Mouse (Mus musculus): ENCODE measurements around the gene Syt13. TPM values are rescaled to one million over a fixed set of nuclear protein-coding genes. Genes with fewer than 3 reads are reported as not detected.
A peak's percentile ranks its signal among the peaks of the same experiment; 100 is the strongest.

Syt13 gene
- 6.2 TPM in 2 replicates for polyA plus RNA-seq (2015; fragmentation: Nextera tagmentation; extraction: Ambion mirVana)

GRCm38 (mm10) chr2:92914933-92915553, at the start of gene Syt13:
Syt13 (plus strand) TSS chr2:92915098.
- Histone ChIP-seq H3K4me2 (replicated peaks) (peak within 1 kb of the TSS; percentile 76), H3K27me3 (peaks cover 45% of the 10 kb centered on the region), H3K9me3 (replicated peaks) (no peaks in the 10 kb centered on the region), H3K4me3 (replicated peaks) (peak within 1 kb of the TSS; percentile 43), H3K4me1 (peaks cover 25% of the 10 kb centered on the region), H3K36me3 (no peaks in the 10 kb centered on the region), H3K27ac (replicated peaks) (no peak within 1 kb of the TSS), H3K9ac (0 out of 2 replicates have a peak within 1 kb of the TSS, but pooled peaks have one; percentile 23)
- WGBS, result under 1% methylated on average over 38 of the region's 38 CpGs
- ATAC-seq (ENCODE audit: insufficient number of reproducible peaks, low FRiP score, low TSS enrichment, low read depth), result peak; percentile 74; the same call in 1 of the 2 replicates

DNA sequence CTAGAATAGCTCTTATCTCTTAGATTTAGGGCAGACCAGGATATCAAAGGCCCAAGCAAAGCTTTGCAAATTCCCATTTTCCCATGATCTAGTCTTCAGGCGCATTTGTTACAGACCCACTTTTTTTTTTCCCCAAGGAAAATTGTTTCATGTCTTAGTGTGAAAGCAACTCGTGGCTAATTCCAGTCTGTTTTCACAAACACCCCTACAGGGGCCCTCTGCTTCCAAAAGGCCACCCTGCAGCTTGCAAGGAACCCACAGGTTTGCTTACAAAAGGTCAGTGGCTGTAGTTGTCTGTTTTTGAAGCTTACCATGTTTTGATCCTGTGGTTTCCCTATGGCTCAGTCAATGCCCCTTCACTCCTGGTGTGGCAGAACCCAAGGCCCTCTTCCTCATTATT, 48.3 kb upstream of the Syt13 start:
- no peaks in the 10 kb centered on the region for H3K36me3 ChIP-seq
- no peak for ATAC-seq (ENCODE audit: insufficient number of reproducible peaks, low FRiP score, low TSS enrichment, low read depth)
- H3K27ac ChIP-seq (replicated peaks), result no peak overlapping the region
- no peaks in the 10 kb centered on the region for H3K4me1 ChIP-seq
- WGBS, result 14% methylated on average over 2 of the region's 2 CpGs
- H3K9ac ChIP-seq, result no peak overlapping the region
- H3K4me2 ChIP-seq (replicated peaks), result no peak overlapping the region
- H3K9me3 ChIP-seq (replicated peaks), result no peaks in the 10 kb centered on the region
- H3K27me3 ChIP-seq, result no peaks in the 10 kb centered on the region
- no peak overlapping the region for H3K4me3 ChIP-seq (replicated peaks)

DNA sequence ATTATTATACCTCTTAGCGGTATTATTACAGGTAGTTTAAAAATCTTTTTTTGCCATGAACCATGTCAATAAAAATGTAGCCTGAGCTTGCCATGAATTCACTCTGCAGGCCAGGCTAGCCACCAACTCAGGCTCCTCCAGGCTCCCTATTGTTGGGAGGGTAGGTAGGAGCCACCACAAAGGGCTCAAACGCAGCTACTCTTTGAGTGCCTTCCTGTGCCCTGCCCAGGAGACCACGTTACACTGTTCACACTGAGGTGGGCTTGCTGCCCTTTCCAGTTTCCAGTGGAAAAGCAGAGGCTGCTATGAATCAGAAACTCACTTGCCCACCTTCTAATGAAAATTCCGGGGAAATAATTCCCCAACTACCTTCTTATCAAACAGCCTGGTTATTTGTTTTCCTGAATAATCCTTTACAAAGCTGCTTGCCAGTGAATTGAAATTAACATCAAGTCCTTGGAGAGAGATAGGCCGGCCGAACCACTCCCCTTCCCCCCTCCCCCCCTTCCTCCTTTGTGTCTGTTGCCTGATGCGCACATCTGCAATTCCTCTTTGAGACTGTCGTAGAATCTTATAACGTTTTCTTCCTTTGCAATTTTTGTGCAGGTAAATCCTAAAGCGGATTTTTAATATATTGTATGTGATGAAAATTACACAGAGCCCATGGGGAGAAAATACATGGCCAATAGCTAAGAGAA, 44.6 kb upstream of the Syt13 start:
- H3K4me3 ChIP-seq (replicated peaks), result no peak overlapping the region
- no peaks in the 10 kb centered on the region for H3K36me3 ChIP-seq
- ATAC-seq (ENCODE audit: insufficient number of reproducible peaks, low FRiP score, low TSS enrichment, low read depth), result no peak
- no peaks in the 10 kb centered on the region for H3K27me3 ChIP-seq
- no peak overlapping the region for H3K4me2 ChIP-seq (replicated peaks)
- H3K27ac ChIP-seq (replicated peaks), result no peak overlapping the region
- WGBS, result 17% methylated on average over 10 of the region's 10 CpGs
- H3K9me3 ChIP-seq (replicated peaks), result no peaks in the 10 kb centered on the region
- H3K9ac ChIP-seq, result no peak overlapping the region
- H3K4me1 ChIP-seq, result no peaks in the 10 kb centered on the region

DNA sequence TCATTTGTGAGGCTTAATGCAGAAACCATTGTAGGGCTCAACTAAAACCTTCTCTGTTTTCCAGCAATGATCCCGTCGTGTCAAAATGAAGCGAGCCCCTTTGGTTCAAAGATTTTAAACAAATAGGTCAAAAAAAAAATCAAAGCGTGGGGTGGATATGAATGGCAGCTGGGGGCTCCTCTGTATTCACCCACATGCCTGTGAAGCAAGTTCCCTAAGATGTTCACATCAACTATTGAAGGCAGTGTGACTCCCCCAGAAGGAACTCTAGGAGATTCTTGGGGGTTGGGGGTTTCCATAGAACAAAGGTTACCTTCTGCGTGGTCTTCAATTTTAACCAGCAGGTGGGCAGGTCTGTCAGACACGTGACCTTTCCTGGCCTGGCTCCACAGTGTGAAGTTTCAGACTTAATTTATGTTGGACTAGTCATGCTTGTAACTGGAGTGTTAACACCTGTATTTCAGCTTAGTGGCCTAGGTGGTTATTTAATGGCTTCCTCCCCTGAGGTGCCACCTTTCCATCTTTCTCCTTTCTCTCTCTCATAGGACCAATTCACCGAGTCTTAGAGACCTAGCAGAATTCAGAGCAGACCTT, 43.7 kb upstream of the Syt13 start:
- Histone ChIP-seq H3K36me3 (no peaks in the 10 kb centered on the region), H3K27me3 (no peaks in the 10 kb centered on the region), H3K27ac (replicated peaks) (no peak overlapping the region), H3K4me2 (replicated peaks) (no peak overlapping the region), H3K4me3 (replicated peaks) (no peak overlapping the region), H3K9ac (no peak overlapping the region), H3K9me3 (replicated peaks) (no peaks in the 10 kb centered on the region), H3K4me1 (no peaks in the 10 kb centered on the region)
- ATAC-seq (ENCODE audit: insufficient number of reproducible peaks, low FRiP score, low TSS enrichment, low read depth), result no peak
- 26% methylated on average over 7 of the region's 7 CpGs for WGBS

GRCm38 (mm10) chr2:92872652-92873051, 42.2 kb upstream of the Syt13 start:
- no peaks in the 10 kb centered on the region for H3K9me3 ChIP-seq (replicated peaks)
- no peaks in the 10 kb centered on the region for H3K4me1 ChIP-seq
- no peak overlapping the region for H3K4me3 ChIP-seq (replicated peaks)
- 75% methylated on average over 4 of the region's 4 CpGs for WGBS
- H3K9ac ChIP-seq, result no peak overlapping the region
- H3K27me3 ChIP-seq, result no peaks in the 10 kb centered on the region
- peak; percentile 52; the same call in 1 of the 2 replicates for ATAC-seq (ENCODE audit: insufficient number of reproducible peaks, low FRiP score, low TSS enrichment, low read depth)
- H3K36me3 ChIP-seq, result no peaks in the 10 kb centered on the region
- no peak overlapping the region for H3K27ac ChIP-seq (replicated peaks)
- no peak overlapping the region for H3K4me2 ChIP-seq (replicated peaks)

DNA sequence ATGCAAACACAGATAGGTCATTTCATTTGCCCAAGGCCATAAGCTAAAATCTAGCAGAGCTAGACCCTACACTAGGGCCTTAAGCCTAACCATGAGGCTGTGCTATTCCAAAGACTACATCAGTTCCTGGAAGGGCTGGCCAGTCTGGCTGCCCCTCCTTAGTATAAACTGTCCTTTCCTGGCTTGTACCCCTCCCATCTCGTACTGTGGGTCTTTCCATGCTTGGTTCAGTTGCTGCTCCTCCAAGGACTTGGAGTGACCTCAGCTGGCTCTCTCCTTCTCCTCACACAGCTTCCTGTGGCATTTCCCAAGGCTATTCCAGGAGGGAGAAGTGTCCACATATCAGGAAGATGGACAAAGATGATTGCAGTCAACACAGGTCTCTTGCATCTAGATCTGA, 40.3 kb upstream of the Syt13 start:
- H3K9ac ChIP-seq, result no peak overlapping the region
- H3K4me3 ChIP-seq (replicated peaks), result no peak overlapping the region
- H3K4me2 ChIP-seq (replicated peaks), result no peak overlapping the region
- no peaks in the 10 kb centered on the region for H3K36me3 ChIP-seq
- no peaks in the 10 kb centered on the region for H3K27me3 ChIP-seq
- 68% methylated on average over 1 of the region's 1 CpGs for WGBS
- no peaks in the 10 kb centered on the region for H3K9me3 ChIP-seq (replicated peaks)
- no peak overlapping the region for H3K27ac ChIP-seq (replicated peaks)
- no peak for ATAC-seq (ENCODE audit: insufficient number of reproducible peaks, low FRiP score, low TSS enrichment, low read depth)
- no peaks in the 10 kb centered on the region for H3K4me1 ChIP-seq

DNA sequence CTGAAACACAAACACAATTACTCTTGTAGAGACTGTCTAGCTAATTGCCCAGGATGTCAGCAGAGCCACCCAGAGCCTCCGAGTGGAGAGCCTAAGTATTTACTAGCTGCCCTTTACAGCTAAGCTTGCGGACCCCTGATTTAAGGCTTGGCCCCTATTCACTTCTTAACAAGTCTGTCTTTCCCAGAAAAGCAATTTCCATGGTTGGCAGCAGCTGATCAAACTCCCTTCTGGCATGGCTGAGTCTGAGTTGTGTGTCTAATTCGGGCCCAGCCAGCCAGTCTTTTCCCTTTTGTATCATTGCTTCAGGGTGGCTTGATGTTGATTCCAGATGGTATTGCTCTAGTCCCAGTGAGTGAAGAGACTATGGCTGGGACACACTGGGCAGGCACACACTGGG, 37.4 kb upstream of the Syt13 start:
- Histone ChIP-seq H3K4me1 (no peaks in the 10 kb centered on the region), H3K36me3 (no peaks in the 10 kb centered on the region), H3K9me3 (replicated peaks) (no peaks in the 10 kb centered on the region), H3K27ac (replicated peaks) (no peak overlapping the region), H3K4me2 (replicated peaks) (no peak overlapping the region), H3K27me3 (0 out of 2 replicates have a peak, but pooled peaks cover 4% of the 10 kb centered on the region), H3K9ac (no peak overlapping the region), H3K4me3 (replicated peaks) (no peak overlapping the region)
- WGBS, result 43% methylated on average over 3 of the region's 3 CpGs
- no peak for ATAC-seq (ENCODE audit: insufficient number of reproducible peaks, low FRiP score, low TSS enrichment, low read depth)

DNA sequence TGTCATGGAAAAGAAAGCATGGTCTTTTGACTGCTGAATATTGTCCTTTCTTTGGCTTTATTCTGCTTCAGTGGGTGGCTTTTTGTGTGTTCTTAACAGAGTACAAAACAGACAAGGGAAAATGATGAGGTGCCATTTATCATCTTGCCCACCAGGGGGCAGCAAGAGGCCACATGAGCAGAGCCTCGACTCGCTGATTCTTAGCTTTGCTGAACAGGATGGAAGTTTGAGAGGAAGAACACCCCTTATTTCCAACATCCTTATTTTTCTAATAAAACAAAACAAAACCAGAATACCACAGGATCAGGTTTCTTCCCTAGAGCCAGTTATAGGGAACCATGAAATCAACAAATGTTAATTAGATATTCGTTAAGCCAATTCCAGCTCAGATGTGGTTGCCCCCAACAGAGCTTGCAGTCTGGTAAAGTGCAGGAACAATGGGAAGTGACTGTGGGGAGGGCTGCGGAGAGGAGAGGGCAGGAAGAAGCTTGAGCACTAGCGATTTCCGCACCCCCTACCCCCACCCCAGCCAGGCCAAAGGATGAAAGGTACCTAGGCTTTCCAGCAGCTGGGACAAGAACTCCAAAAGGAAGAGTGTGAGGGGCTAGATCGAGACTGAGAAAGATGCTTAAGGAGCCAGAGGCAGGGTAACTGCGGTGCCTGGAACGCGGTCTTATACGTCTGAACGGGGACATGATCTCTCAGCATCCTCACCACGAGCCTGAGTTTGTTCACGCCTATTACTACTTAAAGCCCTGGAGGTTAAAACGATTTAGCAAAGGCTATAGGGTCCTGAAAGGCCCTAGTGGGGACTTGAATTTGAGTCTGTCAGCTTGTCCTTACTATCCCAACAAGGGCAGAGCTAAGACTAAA, 31.6 kb upstream of the Syt13 start:
- peak overlapping the region; percentile 33 for H3K4me2 ChIP-seq (replicated peaks)
- peak overlapping the region; percentile 63 for H3K27ac ChIP-seq (replicated peaks)

DNA sequence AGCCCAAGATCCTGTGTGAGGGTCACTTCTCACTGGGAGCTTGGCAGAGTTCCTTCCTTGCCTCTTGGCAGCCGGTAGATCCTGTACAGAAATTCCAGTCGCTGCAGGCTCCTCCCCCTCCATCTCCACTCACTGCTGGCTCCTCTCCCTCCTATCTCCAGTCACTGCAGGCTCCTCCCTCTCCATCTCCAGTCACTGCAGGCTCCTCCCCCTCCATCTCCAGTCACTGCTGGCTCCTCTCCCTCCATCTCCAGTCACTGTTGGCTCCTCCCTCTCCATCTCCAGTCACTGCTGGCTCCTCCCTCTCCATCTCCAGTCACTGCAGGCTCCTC, 31.0 kb upstream of the Syt13 start:
- H3K36me3 ChIP-seq, result no peaks in the 10 kb centered on the region
- 0 out of 2 replicates have a peak, but pooled peaks cover 4% of the 10 kb centered on the region for H3K27me3 ChIP-seq
- H3K9me3 ChIP-seq (replicated peaks), result no peaks in the 10 kb centered on the region
- H3K27ac ChIP-seq (replicated peaks), result peak overlapping the region; percentile 63
- no peak for ATAC-seq (ENCODE audit: insufficient number of reproducible peaks, low FRiP score, low TSS enrichment, low read depth)
- peak overlapping the region; percentile 33 for H3K4me2 ChIP-seq (replicated peaks)
- no peak overlapping the region for H3K4me3 ChIP-seq (replicated peaks)
- H3K9ac ChIP-seq, result no peak overlapping the region
- 0% methylated on average over 2 of the region's 2 CpGs for whole genome bisulfite sequencing
- H3K4me1 ChIP-seq, result peaks cover 9% of the 10 kb centered on the region

More for the DNA sequence above, 31.6 kb upstream of the Syt13 start:
- Histone ChIP-seq H3K27me3 (0 out of 2 replicates have a peak, but pooled peaks cover 4% of the 10 kb centered on the region), H3K9me3 (replicated peaks) (no peaks in the 10 kb centered on the region), H3K36me3 (no peaks in the 10 kb centered on the region), H3K9ac (no peak overlapping the region), H3K4me1 (peaks cover 9% of the 10 kb centered on the region), H3K4me3 (replicated peaks) (no peak overlapping the region)
- under 1% methylated on average over 15 of the region's 15 CpGs for WGBS
- ATAC-seq (ENCODE audit: insufficient number of reproducible peaks, low FRiP score, low TSS enrichment, low read depth), result peak; percentile 66

- Histone ChIP-seq H3K36me3 (no peaks in the 10 kb centered on the region), H3K4me3 (replicated peaks) (no peak overlapping the region), H3K9ac (no peak overlapping the region), H3K27me3 (0 out of 2 replicates have a peak, but pooled peaks cover 4% of the 10 kb centered on the region), H3K4me2 (replicated peaks) (no peak overlapping the region), H3K27ac (replicated peaks) (peak overlapping the region; percentile 48), H3K4me1 (peaks cover 9% of the 10 kb centered on the region), H3K9me3 (replicated peaks) (no peaks in the 10 kb centered on the region)
- ATAC-seq (ENCODE audit: insufficient number of reproducible peaks, low FRiP score, low TSS enrichment, low read depth), result no peak
- 66% methylated on average over 6 of the region's 6 CpGs for WGBS
Observed at GRCm38 (mm10) chr2:92884976-92885375, 29.9 kb upstream of the Syt13 start.

DNA sequence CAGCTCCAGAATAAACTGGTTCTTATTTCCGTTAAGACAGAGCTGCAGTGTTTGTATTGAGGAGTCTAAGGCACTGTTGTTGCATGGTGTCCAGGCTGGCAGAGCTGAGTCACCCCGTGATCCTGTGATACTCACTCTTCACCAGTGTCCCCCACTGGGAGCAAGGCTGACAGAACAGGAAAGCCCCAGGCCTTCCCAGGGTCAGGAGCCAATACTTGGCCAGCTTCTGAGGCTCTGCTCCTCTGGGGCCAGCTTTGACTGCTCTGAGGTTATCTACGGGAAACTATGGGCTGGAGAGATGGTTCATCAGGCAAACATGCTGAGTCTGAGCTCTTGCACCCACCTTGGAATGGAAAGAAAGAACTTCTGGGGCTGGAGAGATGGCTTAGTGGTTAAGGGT, 28.0 kb upstream of the Syt13 start:
- no peaks in the 10 kb centered on the region for H3K27me3 ChIP-seq
- no peaks in the 10 kb centered on the region for H3K9me3 ChIP-seq (replicated peaks)
- H3K4me1 ChIP-seq, result peaks cover 9% of the 10 kb centered on the region
- 65% methylated on average over 3 of the region's 3 CpGs for WGBS
- no peak overlapping the region for H3K4me2 ChIP-seq (replicated peaks)
- no peak overlapping the region for H3K27ac ChIP-seq (replicated peaks)
- ATAC-seq (ENCODE audit: insufficient number of reproducible peaks, low FRiP score, low TSS enrichment, low read depth), result no peak
- H3K9ac ChIP-seq, result no peak overlapping the region
- H3K4me3 ChIP-seq (replicated peaks), result no peak overlapping the region
- no peaks in the 10 kb centered on the region for H3K36me3 ChIP-seq

Measured in embryonic facial prominence, embryonic 15.5 days (tissue).